Mouse (Mus musculus): ENCODE measurements around the gene Alpi. TPM values are rescaled to one million over a fixed set of nuclear protein-coding genes. Genes with fewer than 3 reads are reported as not detected.

The Alpi gene
- polyA plus RNA-seq (2015; fragmentation: Nextera tagmentation; extraction: Ambion mirVana): 0.74 TPM in 1 of 2 replicates, not detected in the other

DNA sequence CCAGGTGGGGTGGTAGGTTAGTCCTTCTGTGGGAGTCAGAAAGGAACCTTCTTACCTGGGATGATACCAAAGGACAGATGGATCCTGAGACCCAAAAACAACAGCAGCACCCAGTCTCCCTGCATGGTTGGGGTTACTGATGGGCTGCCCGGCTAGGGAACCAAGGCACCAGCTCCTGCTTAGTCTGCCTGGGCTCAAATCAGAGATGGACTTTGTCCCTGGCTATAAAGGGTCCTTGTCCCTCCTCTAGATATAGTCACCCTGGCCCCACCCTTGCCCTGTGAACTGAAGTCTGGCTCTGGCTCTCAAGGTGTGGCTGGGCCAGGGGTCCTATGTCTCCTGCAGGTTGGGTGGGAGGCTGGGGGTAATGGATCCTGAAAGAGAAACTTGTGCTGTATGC, at the start of gene Alpi:
Alpi (minus strand) TSS at position 196 of the 400 bp plus-strand sequence.
- Histone ChIP-seq H3K36me3 (ENCODE audit: control insufficient read depth, insufficient read depth) (no peaks in the 10 kb centered on the region), H3K27ac (ENCODE audit: low read length) (no peak within 1 kb of the TSS), H3K4me1 (ENCODE audit: control insufficient read depth, insufficient read depth, low read length) (0 out of 2 replicates have a peak, but pooled peaks cover 3% of the 10 kb centered on the region), H3K9ac (ENCODE audit: low read length) (no peak within 1 kb of the TSS), H3K4me2 (ENCODE audit: low read depth, low read length) (no peak within 1 kb of the TSS), H3K4me3 (ENCODE audit: low read length) (no peak within 1 kb of the TSS), H3K27me3 (ENCODE audit: control insufficient read depth, insufficient read depth, low read length) (peaks cover 11% of the 10 kb centered on the region; the same call in 1 of the 2 replicates), H3K9me3 (replicated peaks; ENCODE audit: control insufficient read depth, low read length) (no peaks in the 10 kb centered on the region)
- ATAC-seq (replicated peaks; ENCODE audit: extremely low read depth, insufficient read depth, low FRiP score): no peak
- WGBS: 69% methylated on average over 1 of the region's 1 CpGs

DNA sequence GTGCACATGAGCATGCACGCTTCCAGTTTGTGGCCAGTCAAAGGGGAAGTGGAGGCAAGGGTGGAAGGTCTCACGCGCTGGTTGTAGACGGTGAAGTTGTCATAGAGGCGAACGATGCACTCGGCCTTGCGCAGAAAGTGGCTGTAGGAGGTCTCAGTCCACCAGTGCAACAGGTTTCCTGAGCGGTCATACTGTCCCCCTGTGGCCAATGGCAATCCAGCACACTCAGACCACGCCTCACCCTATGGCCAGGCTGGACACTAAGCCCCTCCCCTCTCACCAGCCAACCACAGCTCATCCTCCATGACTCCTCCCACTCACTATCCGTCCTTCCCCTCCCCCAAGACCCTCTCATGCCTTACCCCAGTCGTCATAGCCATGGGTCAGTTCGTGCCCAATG, 48.0 kb upstream of the Alpi start:
- Histone ChIP-seq H3K36me3 (ENCODE audit: control insufficient read depth, insufficient read depth) (no peaks in the 10 kb centered on the region), H3K4me3 (ENCODE audit: low read length) (no peak overlapping the region), H3K4me2 (ENCODE audit: low read depth, low read length) (no peak overlapping the region), H3K9ac (ENCODE audit: low read length) (no peak overlapping the region), H3K4me1 (ENCODE audit: control insufficient read depth, insufficient read depth, low read length) (no peaks in the 10 kb centered on the region), H3K27ac (ENCODE audit: low read length) (no peak overlapping the region), H3K27me3 (ENCODE audit: control insufficient read depth, insufficient read depth, low read length) (peaks cover 55% of the 10 kb centered on the region), H3K9me3 (replicated peaks; ENCODE audit: control insufficient read depth, low read length) (no peaks in the 10 kb centered on the region)
- ATAC-seq (replicated peaks; ENCODE audit: extremely low read depth, insufficient read depth, low FRiP score): no peak
- 26% methylated on average over 13 of the region's 13 CpGs for WGBS

DNA sequence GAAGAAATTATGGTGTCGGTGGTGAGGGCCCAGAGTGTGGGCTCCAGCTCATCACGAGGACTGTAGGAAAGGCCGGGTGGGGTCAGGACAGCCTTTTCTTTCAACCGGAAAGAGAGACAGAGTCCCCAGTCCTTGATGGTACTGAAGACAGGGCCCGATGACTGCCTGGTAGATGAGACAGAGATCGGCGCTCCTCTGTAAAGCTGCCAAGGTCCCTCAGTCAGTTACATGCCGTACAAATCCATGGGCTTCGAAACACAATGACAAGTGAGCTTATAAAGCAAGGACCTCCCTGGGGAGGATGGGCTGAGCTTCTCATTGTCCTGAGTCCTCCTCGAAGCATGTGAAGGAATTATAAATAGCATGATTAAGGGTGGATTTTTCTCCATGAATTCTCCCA, 41.7 kb upstream of the Alpi start:
- no peaks in the 10 kb centered on the region for H3K4me1 ChIP-seq (ENCODE audit: control insufficient read depth, insufficient read depth, low read length)
- peaks cover 5% of the 10 kb centered on the region; the same call in 1 of the 2 replicates for H3K27me3 ChIP-seq (ENCODE audit: control insufficient read depth, insufficient read depth, low read length)
- WGBS: 74% methylated on average over 10 of the region's 10 CpGs
- no peaks in the 10 kb centered on the region for H3K9me3 ChIP-seq (replicated peaks; ENCODE audit: control insufficient read depth, low read length)
- no peak for ATAC-seq (replicated peaks; ENCODE audit: extremely low read depth, insufficient read depth, low FRiP score)
- no peak overlapping the region for H3K4me3 ChIP-seq (ENCODE audit: low read length)
- H3K27ac ChIP-seq (ENCODE audit: low read length): no peak overlapping the region
- no peak overlapping the region for H3K4me2 ChIP-seq (ENCODE audit: low read depth, low read length)
- H3K9ac ChIP-seq (ENCODE audit: low read length): no peak overlapping the region
- H3K36me3 ChIP-seq (ENCODE audit: control insufficient read depth, insufficient read depth): no peaks in the 10 kb centered on the region

DNA sequence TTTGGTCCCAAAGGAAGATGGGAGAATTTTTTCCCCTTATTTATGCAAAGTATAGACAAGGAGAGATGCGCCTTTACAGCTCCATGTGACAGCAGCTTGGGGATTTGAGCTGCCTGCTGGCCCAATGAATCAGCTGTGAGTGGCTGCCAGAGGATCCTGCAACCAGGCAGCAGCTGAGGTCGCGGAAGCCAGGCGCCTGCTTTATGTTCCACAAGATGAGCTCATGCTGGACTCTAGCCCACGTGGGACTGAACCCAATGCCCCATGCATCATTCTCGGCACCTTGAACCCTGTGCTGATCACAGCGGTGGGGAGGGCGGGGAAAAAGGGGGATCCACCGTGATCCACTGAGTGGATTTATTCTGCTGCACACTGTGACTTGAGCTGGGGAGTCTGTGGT, 41.0 kb upstream of the Alpi start:
- no peaks in the 10 kb centered on the region for H3K4me1 ChIP-seq (ENCODE audit: control insufficient read depth, insufficient read depth, low read length)
- no peak for ATAC-seq (replicated peaks; ENCODE audit: extremely low read depth, insufficient read depth, low FRiP score)
- no peak overlapping the region for H3K4me3 ChIP-seq (ENCODE audit: low read length)
- peaks cover 5% of the 10 kb centered on the region; the same call in 1 of the 2 replicates for H3K27me3 ChIP-seq (ENCODE audit: control insufficient read depth, insufficient read depth, low read length)
- H3K27ac ChIP-seq (ENCODE audit: low read length): no peak overlapping the region
- 63% methylated on average over 9 of the region's 9 CpGs for WGBS
- H3K9ac ChIP-seq (ENCODE audit: low read length): no peak overlapping the region
- no peak overlapping the region for H3K4me2 ChIP-seq (ENCODE audit: low read depth, low read length)
- no peaks in the 10 kb centered on the region for H3K9me3 ChIP-seq (replicated peaks; ENCODE audit: control insufficient read depth, low read length)
- no peaks in the 10 kb centered on the region for H3K36me3 ChIP-seq (ENCODE audit: control insufficient read depth, insufficient read depth)

DNA sequence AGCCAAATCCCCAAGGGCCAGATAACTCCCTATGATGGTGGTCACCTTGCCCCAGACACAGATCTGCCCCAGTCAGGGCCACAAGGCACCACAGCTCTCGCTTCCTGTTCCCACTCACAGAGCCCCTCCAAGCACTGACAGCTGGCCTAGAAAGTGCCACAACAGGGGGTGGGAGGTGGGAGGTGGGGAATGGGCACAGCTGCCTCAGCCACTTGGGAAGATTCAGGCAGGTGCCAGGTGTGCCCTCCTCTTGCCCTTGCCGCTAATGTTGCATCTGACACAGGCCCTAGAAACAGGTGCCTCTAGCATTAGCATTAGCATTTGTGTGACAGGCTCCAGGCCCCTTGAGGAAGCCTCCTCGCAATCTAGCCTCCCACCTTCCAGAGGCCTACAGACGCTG, 40.1 kb upstream of the Alpi start:
- Histone ChIP-seq H3K4me1 (ENCODE audit: control insufficient read depth, insufficient read depth, low read length) (no peaks in the 10 kb centered on the region), H3K36me3 (ENCODE audit: control insufficient read depth, insufficient read depth) (no peaks in the 10 kb centered on the region), H3K9ac (ENCODE audit: low read length) (no peak overlapping the region), H3K4me2 (ENCODE audit: low read depth, low read length) (no peak overlapping the region), H3K9me3 (replicated peaks; ENCODE audit: control insufficient read depth, low read length) (no peaks in the 10 kb centered on the region), H3K4me3 (ENCODE audit: low read length) (no peak overlapping the region), H3K27me3 (ENCODE audit: control insufficient read depth, insufficient read depth, low read length) (peaks cover 4% of the 10 kb centered on the region; the same call in 1 of the 2 replicates), H3K27ac (ENCODE audit: low read length) (no peak overlapping the region)
- ATAC-seq (replicated peaks; ENCODE audit: extremely low read depth, insufficient read depth, low FRiP score): no peak
- 80% methylated on average over 4 of the region's 4 CpGs for WGBS

DNA sequence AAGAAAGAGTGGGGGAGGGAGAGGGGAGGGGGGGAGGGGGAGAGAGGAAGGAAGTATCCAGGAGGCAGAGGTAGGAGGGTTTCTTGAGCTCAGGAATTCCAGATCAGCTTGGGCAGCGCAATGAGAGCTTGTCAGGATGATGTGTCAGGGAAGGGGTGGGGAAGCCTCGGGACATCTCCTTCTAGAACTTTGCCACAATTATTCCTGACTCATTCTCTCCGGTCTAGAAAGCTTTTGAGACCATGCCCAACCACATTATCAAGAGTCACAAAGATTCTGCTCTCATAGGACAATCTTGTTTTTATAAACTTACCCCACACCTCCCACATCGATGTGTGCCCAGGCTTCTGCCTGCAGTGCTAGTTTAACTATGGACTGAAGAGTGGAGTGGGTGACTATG, 30.4 kb upstream of the Alpi start:
- Histone ChIP-seq H3K4me1 (ENCODE audit: control insufficient read depth, insufficient read depth, low read length) (no peaks in the 10 kb centered on the region), H3K9ac (ENCODE audit: low read length) (no peak overlapping the region), H3K9me3 (replicated peaks; ENCODE audit: control insufficient read depth, low read length) (no peaks in the 10 kb centered on the region), H3K36me3 (ENCODE audit: control insufficient read depth, insufficient read depth) (no peaks in the 10 kb centered on the region), H3K27ac (ENCODE audit: low read length) (no peak overlapping the region), H3K27me3 (ENCODE audit: control insufficient read depth, insufficient read depth, low read length) (peaks cover 26% of the 10 kb centered on the region), H3K4me3 (ENCODE audit: low read length) (no peak overlapping the region), H3K4me2 (ENCODE audit: low read depth, low read length) (no peak overlapping the region)
- no peak for ATAC-seq (replicated peaks; ENCODE audit: extremely low read depth, insufficient read depth, low FRiP score)
- WGBS: 64% methylated on average over 4 of the region's 4 CpGs

DNA sequence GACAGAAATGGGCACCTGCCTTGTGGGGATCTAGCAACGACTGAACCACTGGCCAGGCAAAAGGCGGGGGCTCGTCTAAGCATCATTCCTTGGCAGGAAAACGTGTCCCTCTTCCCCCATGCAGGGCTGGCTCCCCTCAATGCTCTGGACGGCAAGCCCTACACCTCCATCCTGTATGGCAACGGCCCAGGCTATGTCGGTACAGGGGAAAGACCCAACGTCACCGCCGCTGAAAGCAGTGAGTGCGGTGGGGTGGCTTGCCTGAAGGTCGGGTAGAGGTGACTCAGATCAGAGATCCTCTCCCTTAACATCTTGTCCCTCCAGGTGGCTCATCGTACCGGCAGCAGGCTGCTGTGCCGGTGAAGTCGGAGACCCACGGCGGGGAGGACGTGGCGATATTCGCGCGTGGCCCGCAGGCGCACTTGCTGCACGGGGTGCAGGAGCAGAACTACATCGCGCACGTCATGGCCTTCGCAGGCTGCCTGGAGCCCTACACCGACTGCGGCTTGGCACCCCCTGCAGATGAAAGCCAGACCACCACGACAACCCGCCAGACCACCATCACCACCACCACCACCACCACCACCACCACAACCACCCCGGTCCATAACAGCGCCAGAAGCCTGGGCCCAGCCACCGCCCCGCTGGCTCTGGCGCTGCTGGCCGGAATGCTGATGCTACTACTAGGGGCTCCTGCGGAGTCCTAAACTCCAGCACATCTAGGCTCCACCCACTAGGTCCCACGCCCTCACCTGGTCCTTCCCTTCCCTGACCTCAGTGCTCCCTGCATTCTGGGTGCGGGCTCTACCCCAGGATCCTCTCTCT, 26.0 kb upstream of the Alpi start:
- Histone ChIP-seq H3K9ac (ENCODE audit: low read length) (peak overlapping the region; percentile 15; the same call in 1 of the 2 replicates), H3K4me3 (ENCODE audit: low read length) (peak overlapping the region; percentile 33), H3K4me1 (ENCODE audit: control insufficient read depth, insufficient read depth, low read length) (no peaks in the 10 kb centered on the region), H3K4me2 (ENCODE audit: low read depth, low read length) (peak overlapping the region; percentile 50), H3K36me3 (ENCODE audit: control insufficient read depth, insufficient read depth) (no peaks in the 10 kb centered on the region), H3K27me3 (ENCODE audit: control insufficient read depth, insufficient read depth, low read length) (peaks cover 33% of the 10 kb centered on the region), H3K27ac (ENCODE audit: low read length) (no peak overlapping the region), H3K9me3 (replicated peaks; ENCODE audit: control insufficient read depth, low read length) (no peaks in the 10 kb centered on the region)
- WGBS: 10% methylated on average over 41 of the region's 43 CpGs
- no peak for ATAC-seq (replicated peaks; ENCODE audit: extremely low read depth, insufficient read depth, low FRiP score)

DNA sequence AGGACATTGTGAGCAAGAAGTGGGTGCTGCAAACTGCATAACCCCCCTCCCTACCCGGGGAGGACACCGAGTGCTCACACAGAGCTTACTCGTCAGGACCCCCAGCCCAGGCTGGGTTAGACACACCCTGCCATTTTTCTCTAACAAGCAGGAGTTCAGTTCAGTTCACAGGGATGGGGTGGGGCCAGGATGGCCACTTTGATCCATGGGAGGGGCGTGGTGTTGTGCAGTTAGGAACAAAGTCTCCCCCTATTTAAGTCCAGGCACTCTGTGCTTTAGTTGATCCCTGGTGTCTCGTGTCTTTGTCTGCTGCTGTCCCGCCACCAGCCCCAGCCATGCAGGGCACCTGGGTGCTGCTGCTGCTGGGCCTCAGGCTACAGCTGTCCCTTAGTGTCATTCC, 23.3 kb upstream of the Alpi start, which contains the start of gene Akp3:
Akp3 (plus strand) TSS at position 301 of the 400 bp plus-strand sequence.
- H3K9me3 ChIP-seq (replicated peaks; ENCODE audit: control insufficient read depth, low read length): no peaks in the 10 kb centered on the region
- H3K27ac ChIP-seq (ENCODE audit: low read length): no peak within 1 kb of the TSS
- no peaks in the 10 kb centered on the region for H3K36me3 ChIP-seq (ENCODE audit: control insufficient read depth, insufficient read depth)
- no peak within 1 kb of the TSS for H3K9ac ChIP-seq (ENCODE audit: low read length)
- WGBS: 83% methylated on average over 6 of the region's 6 CpGs
- no peak for ATAC-seq (replicated peaks; ENCODE audit: extremely low read depth, insufficient read depth, low FRiP score)
- peaks cover 33% of the 10 kb centered on the region for H3K27me3 ChIP-seq (ENCODE audit: control insufficient read depth, insufficient read depth, low read length)
- H3K4me3 ChIP-seq (ENCODE audit: low read length): no peak within 1 kb of the TSS
- H3K4me1 ChIP-seq (ENCODE audit: control insufficient read depth, insufficient read depth, low read length): no peaks in the 10 kb centered on the region
- H3K4me2 ChIP-seq (ENCODE audit: low read depth, low read length): no peak within 1 kb of the TSS

DNA sequence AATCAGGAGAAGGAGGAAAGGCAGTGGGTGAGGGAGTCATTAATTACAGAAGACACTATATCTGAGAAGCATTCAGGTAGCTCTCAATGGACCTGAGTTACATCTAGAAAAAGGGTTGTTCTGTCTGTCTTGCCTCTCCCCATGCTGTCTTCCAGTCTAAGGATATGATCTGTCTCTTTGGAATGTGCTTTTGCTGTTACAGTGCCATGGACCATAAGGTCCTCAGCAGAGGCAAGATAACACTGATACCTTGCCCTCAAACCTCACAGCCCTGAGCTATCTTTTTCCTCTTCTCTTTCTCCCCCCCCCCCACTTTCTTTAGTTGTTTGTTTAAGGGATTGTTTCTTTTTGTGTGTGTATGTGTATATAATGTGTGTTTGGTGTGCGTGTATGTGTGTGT, 13.4 kb upstream of the Alpi start:
- ATAC-seq (replicated peaks; ENCODE audit: extremely low read depth, insufficient read depth, low FRiP score): no peak
- 74% methylated on average over 1 of the region's 1 CpGs for WGBS

More for the DNA sequence above, 13.4 kb upstream of the Alpi start:
- Histone ChIP-seq H3K4me2 (ENCODE audit: low read depth, low read length) (no peak overlapping the region), H3K4me1 (ENCODE audit: control insufficient read depth, insufficient read depth, low read length) (no peaks in the 10 kb centered on the region), H3K27me3 (ENCODE audit: control insufficient read depth, insufficient read depth, low read length) (no peaks in the 10 kb centered on the region), H3K27ac (ENCODE audit: low read length) (no peak overlapping the region), H3K4me3 (ENCODE audit: low read length) (no peak overlapping the region), H3K36me3 (ENCODE audit: control insufficient read depth, insufficient read depth) (no peaks in the 10 kb centered on the region), H3K9ac (ENCODE audit: low read length) (no peak overlapping the region), H3K9me3 (replicated peaks; ENCODE audit: control insufficient read depth, low read length) (no peaks in the 10 kb centered on the region)

Data from heart, embryonic 16.5 days (tissue).